Mouse (Mus musculus) kidney, postnatal 0 days (tissue): Measurements from ENCODE around the gene Pspn. TPM values are rescaled to one million over a fixed set of nuclear protein-coding genes. Genes with fewer than 3 reads are reported as not detected.
A peak's percentile ranks its signal among the peaks of the same experiment; 100 is the strongest.

Source experiments
- ATAC-seq: fragments of 200-750 bp; cut with Nextera tagmentation; replicated peaks from 2 replicates; pipeline ENCODE4 v1.8.0; 2017; ENCODE audit warnings: low read depth, moderate number of reproducible peaks, moderate TSS enrichment, moderate library complexity; ENCODE audit not compliant: low FRiP score
- DNase-seq: peaks from one replicate; pipeline ENCODE4 v3.0.0-alpha.2; 2016; ENCODE audit warnings: low spot score
- H3K27ac ChIP-seq: fragments of 300-500 bp; sonication (generic); 2 replicates; pipeline ENCODE4 v1.5.1; 2014; ENCODE audit warnings: mild to moderate bottlenecking
- H3K27me3 ChIP-seq: fragments of 300-500 bp; sonication (generic); 2 replicates; pipeline ENCODE4 v1.6.1; 2014; ENCODE audit warnings: low read length, mixed read lengths; ENCODE audit not compliant: insufficient read depth
- H3K36me3 ChIP-seq: fragments of 300-500 bp; sonication (generic); 2 replicates; pipeline ENCODE4 v1.6.1; 2014; ENCODE audit warnings: low read length, mixed read lengths; ENCODE audit not compliant: insufficient read depth
- H3K4me1 ChIP-seq: fragments of 300-500 bp; sonication (generic); replicated peaks from 2 replicates; pipeline ENCODE4 v1.6.1; 2014; ENCODE audit warnings: antibody characterized with exemption, low read length, mixed read lengths; ENCODE audit not compliant: insufficient read depth
- H3K4me2 ChIP-seq: fragments of 300-500 bp; sonication (generic); 2 replicates; pipeline ENCODE4 v1.6.1; 2014; ENCODE audit warnings: mild to moderate bottlenecking, low read length, moderate library complexity, mixed read lengths
- H3K4me3 ChIP-seq: fragments of 300-500 bp; sonication (generic); replicated peaks from 2 replicates; pipeline ENCODE4 v1.5.1; 2014; ENCODE audit warnings: low read depth, low read length
- H3K9ac ChIP-seq: fragments of 300-500 bp; sonication (generic); 2 replicates; pipeline ENCODE4 v1.6.1; 2014; ENCODE audit warnings: low read depth, low read length
- H3K9me3 ChIP-seq: fragments of 300-500 bp; sonication (generic); replicated peaks from 2 replicates; pipeline ENCODE4 v1.6.1; 2016; ENCODE audit warnings: low read length, inconsistent platforms, mixed read lengths
- CTCF ChIP-seq: IDR thresholded peaks from 2 replicates; pipeline ENCODE4 v1.5.1; 2016; ENCODE audit warnings: antibody characterized with exemption, low read depth, mild to moderate bottlenecking, moderate library complexity
- WGBS: fragments of 180-500 bp; shearing (Covaris S2); extraction: QIAGEN DNeasy Blood & Tissue Kit; methylation state at CpG from one replicate; pipeline ENCODE4 v1.1.7; 2014; 5-methylcytosine and 5-hydroxymethylcytosine counted together
- polyA plus RNA-seq: library from polyadenylated mRNA; unstranded; fragments of >200 nt; fragmentation: Nextera tagmentation; extraction: Ambion mirVana; gene quantifications from 2 replicates; pipeline ENCODE4 v1.2.1, GENCODE M21; 2015

Pspn gene
- 0.55 TPM in 1 of 2 replicates, not detected in the other for polyA plus RNA-seq

DNA sequence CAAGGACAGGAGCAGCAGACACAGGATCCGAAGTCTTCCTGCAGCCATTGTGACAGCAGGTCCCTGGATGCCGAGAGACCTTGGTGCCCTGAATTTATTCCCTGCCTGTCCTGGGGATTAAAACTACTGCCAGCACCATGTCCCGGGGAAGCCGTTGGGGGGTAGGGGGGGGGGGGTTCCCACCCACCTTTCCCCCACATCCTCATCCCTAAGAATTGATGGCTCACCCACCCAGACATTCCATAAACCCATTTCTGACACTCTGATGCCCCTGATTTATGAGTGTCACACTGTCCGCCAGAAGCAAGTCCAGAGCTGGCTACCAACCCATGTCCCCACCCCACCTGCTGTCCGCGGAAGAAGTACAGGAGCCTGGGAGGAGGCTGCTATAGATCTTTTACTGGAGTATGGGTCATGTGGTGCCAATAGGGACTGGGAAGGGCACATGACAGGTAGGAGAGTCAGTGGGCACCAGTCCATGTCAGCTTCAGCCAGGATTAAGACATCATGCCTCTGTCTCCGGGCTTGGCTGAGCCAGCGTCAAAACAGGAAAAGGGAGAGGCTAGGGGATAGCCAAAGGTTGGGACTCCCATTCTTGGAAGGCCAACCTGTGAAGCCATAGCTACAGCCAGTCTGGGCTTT is at the start of gene Pspn:
Gene Pspn (minus strand): TSS at position 51 of the 642 bp plus-strand sequence.
- Histone ChIP-seq H3K9me3 (no peaks in the 10 kb centered on the region), H3K27ac (no peak within 1 kb of the TSS), H3K4me2 (no peak within 1 kb of the TSS), H3K9ac (no peak within 1 kb of the TSS), H3K27me3 (no peaks in the 10 kb centered on the region), H3K4me1 (peaks cover 8% of the 10 kb centered on the region; the same call in 1 of the 2 replicates), H3K36me3 (peaks cover 33% of the 10 kb centered on the region), H3K4me3 (no peak within 1 kb of the TSS)
- ATAC-seq = no peak
- WGBS = 80% methylated on average over 9 of the region's 9 CpGs
- DNase-seq = no peak
- TF ChIP-seq CTCF = no peak

DNA sequence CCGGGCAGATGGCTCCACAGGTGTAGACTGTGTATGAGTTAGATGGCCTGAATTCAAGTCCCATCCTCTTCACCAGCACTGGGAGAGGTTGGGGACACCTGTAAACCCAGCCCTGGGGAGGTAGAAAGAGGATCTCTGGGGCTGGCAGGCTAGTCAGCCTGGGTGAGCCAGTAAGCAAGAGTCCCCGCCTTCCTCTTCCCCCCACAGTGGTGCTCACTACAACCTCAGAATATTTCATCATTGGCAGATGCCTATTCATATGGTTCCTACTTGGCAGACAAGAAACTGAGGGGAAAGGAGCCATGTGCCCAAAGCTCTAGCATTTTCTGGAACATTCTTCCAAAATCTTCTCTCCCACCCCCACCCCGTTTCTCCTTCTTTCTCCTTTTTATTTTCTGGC is 49.0 kb upstream of the Pspn start:
- no peaks in the 10 kb centered on the region for H3K9me3 ChIP-seq
- H3K36me3 ChIP-seq = peaks cover 11% of the 10 kb centered on the region
- H3K4me1 ChIP-seq = no peaks in the 10 kb centered on the region
- no peak for DNase-seq
- H3K27ac ChIP-seq = no peak overlapping the region
- no peaks in the 10 kb centered on the region for H3K27me3 ChIP-seq
- no peak for ATAC-seq
- TF ChIP-seq CTCF = no peak
- WGBS = 90% methylated on average over 3 of the region's 3 CpGs
- no peak overlapping the region for H3K4me2 ChIP-seq
- no peak overlapping the region for H3K9ac ChIP-seq
- no peak overlapping the region for H3K4me3 ChIP-seq

DNA sequence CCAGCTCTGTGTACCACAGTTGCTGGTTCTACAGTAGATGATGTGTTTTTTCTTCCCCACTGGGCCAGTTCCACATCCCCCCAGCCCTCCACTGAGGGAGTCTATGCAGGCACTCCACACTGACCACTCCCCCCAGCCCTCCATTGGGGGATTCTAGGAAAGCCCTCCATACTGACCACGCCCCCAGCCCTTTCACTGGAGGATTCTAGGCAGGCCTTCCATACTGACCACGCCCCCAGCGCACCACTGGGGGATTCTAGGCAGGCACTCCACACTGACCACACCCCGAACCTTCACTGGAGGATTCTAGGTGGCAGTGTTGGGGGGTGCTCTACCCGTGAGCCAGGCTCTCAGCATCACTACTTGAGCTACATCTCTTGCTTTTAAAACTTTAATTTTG is 47.6 kb upstream of the Pspn start:
- Histone ChIP-seq H3K4me3 (no peak overlapping the region), H3K9me3 (no peaks in the 10 kb centered on the region), H3K4me2 (no peak overlapping the region), H3K9ac (no peak overlapping the region), H3K27me3 (no peaks in the 10 kb centered on the region), H3K36me3 (peaks cover 5% of the 10 kb centered on the region), H3K4me1 (no peaks in the 10 kb centered on the region), H3K27ac (no peak overlapping the region)
- DNase-seq (no peak), ATAC-seq (peak; percentile 25)
- 51% methylated on average over 5 of the region's 5 CpGs for WGBS
- TF ChIP-seq CTCF = no peak

DNA sequence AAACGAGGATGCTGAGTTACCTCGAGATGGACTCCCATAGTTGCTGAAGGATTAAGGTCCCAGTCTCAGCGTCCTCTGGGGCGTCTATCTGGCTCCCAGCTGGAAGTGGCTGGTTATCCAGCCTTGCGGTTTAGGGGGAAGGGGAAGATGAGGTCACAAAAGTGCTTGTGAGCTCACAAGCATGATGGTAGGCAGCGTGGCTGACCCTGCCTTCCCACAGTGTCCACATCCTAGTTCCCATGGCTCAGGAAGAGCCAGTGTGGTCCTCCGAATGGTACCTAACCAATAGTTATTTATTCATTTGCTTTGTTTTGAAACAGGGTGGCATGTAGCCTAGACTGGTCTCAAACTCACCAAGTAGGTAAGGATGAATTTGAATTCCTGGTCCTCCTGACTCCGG is 41.7 kb upstream of the Pspn start, which contains the start of gene Slc25a41:
Gene Slc25a41 (minus strand): TSS at position 101 of the 400 bp plus-strand sequence.
- no peak within 1 kb of the TSS for H3K4me3 ChIP-seq
- TF ChIP-seq CTCF = no peak
- no peaks in the 10 kb centered on the region for H3K36me3 ChIP-seq
- no peak within 1 kb of the TSS for H3K27ac ChIP-seq
- ATAC-seq (no peak), DNase-seq (no peak)
- H3K4me1 ChIP-seq = no peaks in the 10 kb centered on the region
- no peaks in the 10 kb centered on the region for H3K9me3 ChIP-seq
- no peak within 1 kb of the TSS for H3K4me2 ChIP-seq
- WGBS = 82% methylated on average over 8 of the region's 8 CpGs
- H3K9ac ChIP-seq = no peak within 1 kb of the TSS
- no peaks in the 10 kb centered on the region for H3K27me3 ChIP-seq

DNA sequence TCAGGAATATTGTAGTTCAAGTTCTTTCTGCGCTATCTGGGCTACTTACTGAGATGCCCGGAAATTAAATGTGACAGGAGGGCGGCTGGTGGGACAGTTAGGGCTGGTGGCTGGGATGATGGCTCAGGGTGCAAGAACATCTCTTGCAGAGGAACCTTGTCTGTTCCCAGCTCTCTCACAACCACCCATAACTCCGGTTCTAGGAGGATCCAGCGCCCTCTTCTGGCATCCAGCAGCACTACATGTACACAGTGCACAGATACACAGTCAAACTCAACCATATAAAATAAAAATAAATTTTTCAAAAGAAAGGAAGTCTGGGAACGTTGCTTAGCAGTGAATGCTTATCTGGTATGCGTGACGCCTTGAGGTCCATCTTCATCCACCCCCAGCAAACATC is 39.2 kb upstream of the Pspn start:
- H3K9ac ChIP-seq = no peak overlapping the region
- WGBS = 51% methylated on average over 8 of the region's 8 CpGs
- TF ChIP-seq CTCF = peak; percentile 43; the same call in 1 of the 2 replicates
- no peaks in the 10 kb centered on the region for H3K4me1 ChIP-seq
- no peak overlapping the region for H3K27ac ChIP-seq
- DNase-seq (no peak), ATAC-seq (no peak)
- no peak overlapping the region for H3K4me3 ChIP-seq
- no peaks in the 10 kb centered on the region for H3K9me3 ChIP-seq
- H3K27me3 ChIP-seq = no peaks in the 10 kb centered on the region
- H3K4me2 ChIP-seq = no peak overlapping the region
- H3K36me3 ChIP-seq = no peaks in the 10 kb centered on the region

DNA sequence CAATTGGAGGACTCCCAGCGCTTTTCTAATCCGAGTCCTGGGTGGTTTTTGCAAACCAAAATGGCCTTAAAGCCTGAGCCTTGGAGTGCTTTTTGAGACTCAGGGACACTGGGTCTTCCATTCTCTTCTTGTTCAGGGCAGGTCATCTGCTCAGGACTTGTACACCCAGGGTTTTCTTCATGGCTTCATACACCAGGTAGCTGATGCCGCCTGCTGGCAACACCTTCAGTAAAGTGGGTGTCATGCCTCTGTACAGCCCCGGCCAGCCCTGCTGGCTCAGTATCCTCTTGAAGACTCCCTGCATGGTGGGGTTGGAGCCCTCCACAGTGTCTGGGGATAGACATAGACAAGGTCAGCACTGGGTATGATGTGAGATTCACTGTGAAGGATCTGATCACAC is 33.0 kb upstream of the Pspn start:
- peaks cover 3% of the 10 kb centered on the region; the same call in 1 of the 2 replicates for H3K36me3 ChIP-seq
- 84% methylated on average over 4 of the region's 4 CpGs for WGBS
- H3K27ac ChIP-seq = no peak overlapping the region; the same call in 1 of the 2 replicates
- DNase-seq (no peak), ATAC-seq (no peak)
- H3K27me3 ChIP-seq = no peaks in the 10 kb centered on the region
- H3K4me3 ChIP-seq = no peak overlapping the region
- H3K4me1 ChIP-seq = peaks cover 13% of the 10 kb centered on the region; the same call in 1 of the 2 replicates
- no peak overlapping the region for H3K9ac ChIP-seq
- no peak overlapping the region for H3K4me2 ChIP-seq
- no peak for TF ChIP-seq CTCF
- H3K9me3 ChIP-seq = no peaks in the 10 kb centered on the region
